8 mouse cellular contexts compared by ENCODE assay signal in genomic region chr17:65885398-65885696, GRCm38 (mm10). TPM values are rescaled to one million over a fixed set of nuclear protein-coding genes. Genes with fewer than 3 reads are reported as not detected.
DNase-seq lines count a peak whose midpoint lies in the region; ATAC-seq lines count a peak whose summit lies in the region.

No protein-coding gene starts in this region.

- H3K4me2 ChIP-seq in kidney, embryonic 14.5 days (replicated peaks; ENCODE audit: low read depth, low read length): peak overlapping the region; percentile 87
- H3K4me2 ChIP-seq in hindbrain, embryonic 13.5 days: peak overlapping the region; percentile 71
- peak overlapping the region; percentile 96 for H3K4me2 ChIP-seq in midbrain, embryonic 13.5 days (replicated peaks)

- peak overlapping the region; percentile 67 for H3K4me3 ChIP-seq in kidney, embryonic 14.5 days (ENCODE audit: low read length)
- peak overlapping the region; percentile 95 for H3K4me3 ChIP-seq in hindbrain, embryonic 13.5 days
- H3K4me3 ChIP-seq in midbrain, embryonic 13.5 days (replicated peaks): peak overlapping the region; percentile 98

- DNase-seq in kidney, postnatal 4 days: no peak
- DNase-seq in cerebellum, postnatal 14 days: no peak
- no peak for DNase-seq in gastrocnemius, adult 8-10 months (ENCODE audit: low spot score in 2 of 2)

- peak overlapping the region; percentile 97 for H3K27ac ChIP-seq in kidney, embryonic 14.5 days (ENCODE audit: low read depth, low read length)
- H3K27ac ChIP-seq in hindbrain, embryonic 13.5 days: peak overlapping the region; percentile 97
- peak overlapping the region; percentile 92 for H3K27ac ChIP-seq in midbrain, embryonic 13.5 days

- peak overlapping the region; percentile 78 for H3K9ac ChIP-seq in kidney, embryonic 14.5 days (ENCODE audit: low read depth, low read length)
- peak overlapping the region; percentile 82 for H3K9ac ChIP-seq in hindbrain, embryonic 13.5 days
- H3K9ac ChIP-seq in midbrain, embryonic 13.5 days (replicated peaks): peak overlapping the region; percentile 76

- H3K9me3 ChIP-seq in kidney, embryonic 14.5 days (ENCODE audit: control insufficient read depth, low read length): no peaks in the 10 kb centered on the region
- H3K9me3 ChIP-seq in hindbrain, embryonic 13.5 days: no peaks in the 10 kb centered on the region
- H3K9me3 ChIP-seq in midbrain, embryonic 13.5 days: no peaks in the 10 kb centered on the region

- no peaks in the 10 kb centered on the region for H3K36me3 ChIP-seq in kidney, embryonic 14.5 days (ENCODE audit: control insufficient read depth, insufficient read depth, low read length)
- no peaks in the 10 kb centered on the region for H3K36me3 ChIP-seq in hindbrain, embryonic 13.5 days
- H3K36me3 ChIP-seq in midbrain, embryonic 13.5 days: no peaks in the 10 kb centered on the region

- peaks cover 34% of the 10 kb centered on the region for H3K4me1 ChIP-seq in kidney, embryonic 14.5 days (ENCODE audit: control insufficient read depth, insufficient read depth, low read length)
- peaks cover 39% of the 10 kb centered on the region for H3K4me1 ChIP-seq in hindbrain, embryonic 13.5 days (replicated peaks)
- peaks cover 36% of the 10 kb centered on the region for H3K4me1 ChIP-seq in midbrain, embryonic 13.5 days (replicated peaks)

- no peaks in the 10 kb centered on the region for H3K27me3 ChIP-seq in kidney, embryonic 14.5 days (ENCODE audit: control insufficient read depth, insufficient read depth, low read length)
- H3K27me3 ChIP-seq in hindbrain, embryonic 13.5 days: no peaks in the 10 kb centered on the region
- H3K27me3 ChIP-seq in midbrain, embryonic 13.5 days: no peaks in the 10 kb centered on the region

- no peak for ATAC-seq in kidney, embryonic 14.5 days (ENCODE audit: low FRiP score, low TSS enrichment)
- ATAC-seq in activated CD4-positive, CD25-positive, alpha-beta regulatory T cell, adult 4 months: peak; percentile 8
- no peak for ATAC-seq in hindbrain, embryonic 13.5 days (ENCODE audit: low FRiP score)
- ATAC-seq in midbrain, embryonic 13.5 days: no peak
- ATAC-seq in monocyte, adult 5-6 weeks (replicated peaks; ENCODE audit: insufficient number of reproducible peaks, low FRiP score, low TSS enrichment, poor library complexity, severe bottlenecking): no peak; the same call in 1 of the 2 replicates

- 0% methylated on average over 11 of the region's 11 CpGs for WGBS in kidney, embryonic 14.5 days
- WGBS in hindbrain, embryonic 13.5 days: under 1% methylated on average over 11 of the region's 11 CpGs
- 0% methylated on average over 11 of the region's 11 CpGs for WGBS in midbrain, embryonic 13.5 days

RNA-seq across cellular contexts. Expression of gene Ralbp1, which starts 0.3 kb away (rescaled TPM):
- polyA plus RNA-seq in kidney, embryonic 14.5 days (2014; fragmentation: Nextera tagmentation; extraction: Ambion mirVana): 61.3 and 76.6 TPM in 2 replicates
- 10 to 100 TPM; 39.1 to 51.8 TPM for polyA plus RNA-seq in activated CD4-positive, CD25-positive, alpha-beta regulatory T cell, adult 4 months (2017; shearing (Covaris generic))
- 56.1 and 58.3 TPM in 2 replicates for polyA plus RNA-seq in hindbrain, embryonic 13.5 days (2015; fragmentation: Nextera tagmentation; extraction: Ambion mirVana)
- 49.8 TPM in 2 replicates for polyA plus RNA-seq in midbrain, embryonic 13.5 days (2015; fragmentation: Nextera tagmentation; extraction: Ambion mirVana)
- total RNA-seq in gastrocnemius, adult 8-10 months (2022): 10 to 100 TPM; 24.5 to 31.2 (median 28.6) TPM
- total RNA-seq in monocyte, adult 5-6 weeks (2017): 102 to 122 TPM (median 106 TPM) in 3 replicates
